Mouse (Mus musculus): ENCODE measurements around the gene Apol6. TPM values are rescaled to one million over a fixed set of nuclear protein-coding genes. Genes with fewer than 3 reads are reported as not detected.
"Not testable (repeated sequence)": the region's sequence is repeated elsewhere in the genome, so short reads cannot be mapped to it uniquely, and the experiment has no call there.

Apol6 gene
- polyA plus RNA-seq, 1 experiment from 2014 or later, result 0.06 TPM

DNA sequence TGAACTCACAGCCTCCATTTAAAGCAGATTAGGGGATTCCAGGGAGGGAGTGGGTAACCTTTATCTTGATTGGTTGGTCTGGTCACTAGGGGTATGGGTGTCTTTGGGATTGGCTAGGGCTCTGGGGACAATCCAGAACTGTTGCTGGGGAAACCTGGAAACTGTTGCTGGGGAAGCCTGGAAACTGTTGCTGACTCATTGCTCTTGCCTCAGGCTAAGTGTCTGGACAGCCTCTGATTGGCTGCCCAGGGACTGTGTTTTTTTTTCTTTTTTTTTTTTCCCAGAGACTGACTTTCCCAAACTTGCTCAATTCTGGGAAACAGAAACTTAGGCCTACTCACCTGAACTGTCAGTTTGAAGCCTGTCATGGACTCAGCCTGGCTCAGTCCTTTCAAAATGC lies 14.0 kb downstream of the Apol6 start:
- no peaks in the 10 kb centered on the region for H3K9me3 ChIP-seq
- no peak overlapping the region for H3K27ac ChIP-seq
- H3K4me1 ChIP-seq, result peaks cover 16% of the 10 kb centered on the region
- no peak overlapping the region for H3K4me3 ChIP-seq
- no peak overlapping the region for H3K4me2 ChIP-seq
- no peak for ATAC-seq (replicated peaks)
- H3K36me3 ChIP-seq (replicated peaks), result no peaks in the 10 kb centered on the region
- H3K27me3 ChIP-seq (replicated peaks), result no peaks in the 10 kb centered on the region
- H3K9ac ChIP-seq, result no peak overlapping the region

DNA sequence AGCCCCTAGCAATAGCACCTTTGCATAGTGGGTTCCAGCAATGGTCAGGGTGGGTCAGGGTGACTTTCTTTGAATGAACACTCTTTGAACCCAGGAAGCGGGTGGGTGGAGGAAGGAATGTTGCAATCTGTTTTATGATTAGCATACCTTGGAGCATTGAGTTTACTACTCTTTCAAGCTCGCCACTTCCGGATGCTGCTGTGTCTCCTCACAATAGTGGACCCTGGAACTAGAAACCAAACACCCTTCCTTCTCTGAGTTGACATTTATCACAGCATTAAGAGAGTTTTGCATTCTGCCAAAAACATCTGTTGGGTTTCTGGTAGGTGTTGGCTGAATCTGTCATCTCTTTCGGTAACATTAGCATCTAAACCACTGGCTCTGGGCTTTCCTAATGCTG lies 14.9 kb downstream of the Apol6 start:
- WGBS, result 91% methylated on average over 4 of the region's 4 CpGs

DNA sequence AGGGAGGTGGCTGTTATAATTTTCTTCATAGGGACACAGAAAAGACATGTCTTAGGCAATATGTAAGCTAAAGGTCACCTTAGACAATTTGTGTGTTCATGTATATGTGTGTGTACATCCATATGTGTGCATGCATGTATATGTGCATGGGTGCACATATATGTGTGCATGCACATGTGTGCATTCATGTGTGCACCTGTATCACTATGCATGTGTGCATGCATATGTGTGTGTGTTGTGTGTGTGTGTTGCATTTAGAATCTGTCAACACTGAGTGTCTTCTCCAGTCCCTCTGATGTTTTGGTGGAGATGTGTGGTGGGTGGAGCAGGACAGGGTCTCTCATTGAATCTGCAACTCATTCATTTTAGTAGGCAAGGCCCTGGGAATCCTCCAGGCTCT lies 18.2 kb downstream of the Apol6 start:
- H3K4me3 ChIP-seq, result no peak overlapping the region
- no peak overlapping the region for H3K9ac ChIP-seq
- H3K4me2 ChIP-seq, result no peak overlapping the region
- no peaks in the 10 kb centered on the region for H3K9me3 ChIP-seq
- no peaks in the 10 kb centered on the region for H3K36me3 ChIP-seq (replicated peaks)
- ATAC-seq (replicated peaks), result no peak
- no peaks in the 10 kb centered on the region for H3K4me1 ChIP-seq
- no peak overlapping the region for H3K27ac ChIP-seq
- H3K27me3 ChIP-seq (replicated peaks), result no peaks in the 10 kb centered on the region

More for the DNA sequence above, 14.9 kb downstream of the Apol6 start:
- not testable (repeated sequence) for H3K4me3 ChIP-seq; ATAC-seq (replicated peaks); H3K27ac ChIP-seq; H3K36me3 ChIP-seq (replicated peaks); H3K9me3 ChIP-seq; H3K9ac ChIP-seq; H3K4me2 ChIP-seq; H3K27me3 ChIP-seq (replicated peaks)
- H3K4me1 ChIP-seq, result peaks cover 16% of the 10 kb centered on the region

DNA sequence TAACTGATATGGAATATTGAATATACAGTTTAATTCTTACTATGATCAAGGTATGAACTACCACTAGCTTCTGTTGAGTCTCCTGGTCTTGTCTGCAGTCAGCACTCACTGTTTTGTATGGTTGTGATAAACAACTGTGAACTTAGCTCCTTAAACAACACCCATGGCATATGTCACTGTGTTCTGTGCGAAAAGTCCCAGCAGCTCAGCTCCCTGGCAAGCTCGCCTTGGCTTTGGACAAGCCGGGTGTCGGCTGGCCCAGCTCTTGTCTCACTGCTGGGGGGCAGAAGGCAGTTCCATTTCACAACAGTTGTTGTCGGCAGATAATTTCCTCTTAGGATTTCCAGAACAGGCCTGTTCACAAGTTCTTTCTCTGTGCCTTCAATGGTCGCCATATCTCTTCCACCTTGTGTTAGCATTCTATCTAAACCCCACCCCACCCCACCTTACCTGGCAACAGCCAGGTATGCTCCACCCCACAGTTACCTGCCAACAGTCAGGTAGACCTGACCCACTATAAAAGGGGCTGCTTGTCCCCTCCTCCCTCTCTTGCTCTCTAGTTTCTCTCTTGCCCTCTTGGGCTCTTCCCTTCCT lies 20.8 kb downstream of the Apol6 start:
- ATAC-seq (replicated peaks), result no peak
- Histone ChIP-seq H3K4me3 (no peak overlapping the region), H3K27me3 (replicated peaks) (no peaks in the 10 kb centered on the region), H3K4me2 (no peak overlapping the region), H3K4me1 (no peaks in the 10 kb centered on the region), H3K9ac (no peak overlapping the region), H3K36me3 (replicated peaks) (no peaks in the 10 kb centered on the region), H3K9me3 (no peaks in the 10 kb centered on the region), H3K27ac (no peak overlapping the region)
- 95% methylated on average over 6 of the region's 6 CpGs for WGBS

DNA sequence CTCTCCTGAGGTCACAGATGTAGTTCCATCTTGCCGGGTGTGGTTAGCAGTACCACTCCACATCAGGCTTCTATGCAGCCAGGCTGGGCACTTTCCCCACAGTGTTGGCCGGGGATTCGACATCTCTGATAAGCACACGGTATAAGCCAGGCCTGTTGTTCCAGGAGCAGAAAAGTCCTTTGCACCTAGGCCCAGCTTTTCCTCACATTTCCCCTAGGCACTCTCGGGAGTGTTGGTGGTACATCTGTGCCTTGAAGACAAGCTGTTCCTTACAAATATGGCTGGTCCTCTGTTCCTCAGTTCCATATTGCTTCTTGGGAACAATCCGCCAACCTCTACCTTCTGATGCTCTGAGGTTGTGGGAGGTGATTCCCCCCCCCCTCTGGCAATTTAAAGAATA lies 21.7 kb downstream of the Apol6 start:
- 82% methylated on average over 6 of the region's 6 CpGs for WGBS
- no peaks in the 10 kb centered on the region for H3K27me3 ChIP-seq (replicated peaks)
- H3K36me3 ChIP-seq (replicated peaks), result no peaks in the 10 kb centered on the region
- peaks cover 3% of the 10 kb centered on the region; the same call in 1 of the 2 replicates for H3K4me1 ChIP-seq
- no peak overlapping the region for H3K4me3 ChIP-seq
- H3K27ac ChIP-seq, result no peak overlapping the region
- H3K9ac ChIP-seq, result no peak overlapping the region
- H3K4me2 ChIP-seq, result no peak overlapping the region
- ATAC-seq (replicated peaks), result no peak
- H3K9me3 ChIP-seq, result no peaks in the 10 kb centered on the region

DNA sequence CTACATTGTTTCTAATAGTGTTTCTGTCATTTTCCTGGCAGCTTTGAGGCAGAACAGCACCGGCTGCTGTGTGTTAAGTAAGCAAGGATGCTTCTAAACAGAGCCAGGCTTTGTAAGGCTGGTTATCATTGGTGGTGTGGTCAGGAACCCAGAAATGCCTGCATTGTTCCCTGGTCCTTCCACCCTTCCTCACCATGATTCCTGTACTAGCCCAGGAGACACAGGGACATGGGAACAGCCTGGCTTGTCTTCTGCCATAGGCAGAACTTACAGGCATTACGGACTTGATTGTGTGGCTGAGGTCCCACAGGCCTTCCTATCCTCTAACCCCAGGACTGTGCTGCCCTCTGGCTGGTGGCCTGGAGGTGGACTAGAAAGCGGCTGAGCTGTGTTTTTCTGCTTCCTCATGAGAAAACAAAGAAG lies 23.9 kb downstream of the Apol6 start:
- H3K4me2 ChIP-seq, result no peak overlapping the region
- peaks cover 11% of the 10 kb centered on the region for H3K4me1 ChIP-seq
- no peak overlapping the region for H3K9ac ChIP-seq
- no peak for ATAC-seq (replicated peaks)
- no peaks in the 10 kb centered on the region for H3K36me3 ChIP-seq (replicated peaks)
- no peak overlapping the region for H3K27ac ChIP-seq
- no peaks in the 10 kb centered on the region for H3K27me3 ChIP-seq (replicated peaks)
- H3K4me3 ChIP-seq, result no peak overlapping the region
- H3K9me3 ChIP-seq, result no peaks in the 10 kb centered on the region
- 74% methylated on average over 3 of the region's 3 CpGs for WGBS

DNA sequence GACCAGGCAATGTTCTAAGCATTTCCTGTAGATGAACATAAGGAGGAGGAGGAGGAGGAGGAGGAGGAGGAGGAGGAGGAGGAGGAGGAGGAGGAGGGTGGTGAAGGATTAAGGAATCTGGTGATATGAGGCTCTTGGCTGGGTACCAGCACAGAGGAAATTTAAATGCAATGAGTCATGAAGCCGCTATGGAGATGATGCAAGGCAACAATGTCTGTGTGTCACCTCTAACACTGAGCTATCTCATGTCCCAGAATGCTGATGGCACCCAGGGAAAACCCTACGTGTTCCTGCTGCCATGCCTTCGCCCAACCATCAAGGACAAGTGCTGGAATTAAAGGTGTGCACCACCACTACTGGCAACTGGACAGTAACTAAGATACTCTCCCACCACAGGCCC lies 24.5 kb downstream of the Apol6 start:
- Histone ChIP-seq H3K27me3 (replicated peaks) (no peaks in the 10 kb centered on the region), H3K4me1 (peaks cover 11% of the 10 kb centered on the region), H3K4me2 (no peak overlapping the region), H3K9me3 (no peaks in the 10 kb centered on the region), H3K4me3 (no peak overlapping the region), H3K9ac (no peak overlapping the region), H3K27ac (no peak overlapping the region), H3K36me3 (replicated peaks) (no peaks in the 10 kb centered on the region)
- 87% methylated on average over 3 of the region's 3 CpGs for WGBS
- ATAC-seq (replicated peaks), result no peak

DNA sequence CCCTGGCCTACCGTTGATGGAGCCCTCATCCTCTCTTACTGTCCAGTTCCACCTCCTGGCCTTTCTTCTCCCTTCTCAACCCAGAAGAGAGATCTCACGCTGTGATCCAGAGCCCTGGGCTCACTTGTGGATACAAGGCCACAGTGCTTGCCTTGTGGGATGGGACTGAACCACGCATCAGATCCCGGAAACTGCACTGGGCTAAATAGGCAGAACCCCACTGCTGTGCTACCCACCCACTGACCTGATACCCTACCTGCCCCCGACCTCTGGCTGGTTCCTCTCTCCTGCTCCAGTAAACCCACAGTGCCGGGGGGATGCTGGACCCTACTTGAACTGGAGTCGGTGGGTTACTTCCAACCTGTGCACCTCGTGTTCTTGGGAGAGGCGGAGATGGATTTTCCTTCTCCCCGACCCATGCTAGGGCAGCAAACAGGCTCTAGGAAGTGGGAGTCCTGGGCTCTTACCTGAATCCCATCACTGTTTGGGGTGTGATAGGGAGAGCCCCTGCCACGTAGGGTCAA lies 26.3 kb downstream of the Apol6 start:
- H3K27me3 ChIP-seq (replicated peaks), result no peaks in the 10 kb centered on the region
- no peak overlapping the region for H3K9ac ChIP-seq
- H3K9me3 ChIP-seq, result no peaks in the 10 kb centered on the region
- no peak overlapping the region for H3K4me2 ChIP-seq
- ATAC-seq (replicated peaks), result no peak
- WGBS, result 88% methylated on average over 11 of the region's 11 CpGs
- peaks cover 3% of the 10 kb centered on the region; the same call in 1 of the 2 replicates for H3K36me3 ChIP-seq (replicated peaks)
- H3K4me1 ChIP-seq, result peaks cover 11% of the 10 kb centered on the region
- H3K4me3 ChIP-seq, result no peak overlapping the region
- H3K27ac ChIP-seq, result no peak overlapping the region

DNA sequence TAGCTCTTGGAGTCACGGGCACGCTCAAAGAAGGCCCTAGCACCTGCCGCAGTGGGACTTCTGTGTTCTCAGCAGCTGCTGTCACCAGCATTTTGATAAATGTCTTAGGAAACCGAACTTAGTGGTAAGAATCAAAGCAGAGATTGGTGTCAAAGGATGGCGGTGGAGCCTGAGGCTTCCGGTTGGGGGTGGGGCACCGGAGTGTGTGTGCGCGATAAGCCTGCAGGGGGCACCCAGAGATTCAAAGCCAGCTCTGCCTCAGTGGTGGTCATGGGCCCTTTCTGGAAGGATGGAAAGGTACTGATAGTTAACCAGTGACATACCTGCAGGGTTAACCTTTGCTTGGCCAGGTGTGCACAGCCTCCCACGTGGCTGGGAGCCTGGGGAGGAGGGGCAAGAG lies 27.0 kb downstream of the Apol6 start:
- H3K9ac ChIP-seq, result no peak overlapping the region
- H3K4me3 ChIP-seq, result no peak overlapping the region
- peaks cover 11% of the 10 kb centered on the region for H3K4me1 ChIP-seq
- H3K36me3 ChIP-seq (replicated peaks), result peaks cover 10% of the 10 kb centered on the region; the same call in 1 of the 2 replicates
- H3K9me3 ChIP-seq, result no peaks in the 10 kb centered on the region
- no peaks in the 10 kb centered on the region for H3K27me3 ChIP-seq (replicated peaks)
- ATAC-seq (replicated peaks), result 0 out of 2 replicates have a peak, but pooled peaks have one; percentile 61
- WGBS, result 15% methylated on average over 10 of the region's 10 CpGs
- no peak overlapping the region for H3K27ac ChIP-seq
- H3K4me2 ChIP-seq, result peak overlapping the region; percentile 24; the same call in 1 of the 2 replicates

DNA sequence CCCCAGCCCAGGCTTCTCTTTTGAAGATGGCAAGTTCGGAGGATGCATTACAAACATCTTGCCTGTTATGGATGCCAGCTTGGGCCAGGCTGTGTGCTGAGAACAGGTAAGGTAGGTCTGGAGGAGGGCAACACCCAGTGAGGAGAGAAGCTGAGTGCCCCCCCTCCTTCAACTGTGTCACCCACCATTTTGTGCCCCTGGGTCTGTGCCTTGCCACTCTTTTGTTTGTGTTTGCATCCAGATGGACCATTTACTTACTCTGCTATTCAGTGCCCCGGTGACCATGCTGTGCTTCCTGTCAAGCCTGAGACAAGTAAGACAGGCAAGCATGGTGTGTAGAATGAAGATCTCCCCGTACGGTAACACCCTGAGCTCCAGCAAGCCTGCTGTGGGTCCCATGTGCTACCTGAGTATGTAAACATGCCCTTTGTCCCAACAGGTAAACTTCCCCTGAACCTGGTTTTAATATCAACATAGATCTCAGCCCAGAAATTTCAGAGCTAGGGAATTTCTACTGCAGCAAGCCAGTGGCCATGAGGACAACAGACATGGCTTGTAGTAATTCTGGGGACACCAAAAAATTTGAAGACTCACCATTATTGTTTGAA lies 28.1 kb downstream of the Apol6 start:
- no peak overlapping the region for H3K4me3 ChIP-seq
- no peak overlapping the region for H3K4me2 ChIP-seq
- H3K27ac ChIP-seq, result no peak overlapping the region
- H3K27me3 ChIP-seq (replicated peaks), result no peaks in the 10 kb centered on the region
- H3K9me3 ChIP-seq, result no peaks in the 10 kb centered on the region
- H3K36me3 ChIP-seq (replicated peaks), result peaks cover 18% of the 10 kb centered on the region; the same call in 1 of the 2 replicates
- ATAC-seq (replicated peaks), result no peak
- peaks cover 11% of the 10 kb centered on the region for H3K4me1 ChIP-seq
- no peak overlapping the region for H3K9ac ChIP-seq
- WGBS, result 58% methylated on average over 4 of the region's 4 CpGs

DNA sequence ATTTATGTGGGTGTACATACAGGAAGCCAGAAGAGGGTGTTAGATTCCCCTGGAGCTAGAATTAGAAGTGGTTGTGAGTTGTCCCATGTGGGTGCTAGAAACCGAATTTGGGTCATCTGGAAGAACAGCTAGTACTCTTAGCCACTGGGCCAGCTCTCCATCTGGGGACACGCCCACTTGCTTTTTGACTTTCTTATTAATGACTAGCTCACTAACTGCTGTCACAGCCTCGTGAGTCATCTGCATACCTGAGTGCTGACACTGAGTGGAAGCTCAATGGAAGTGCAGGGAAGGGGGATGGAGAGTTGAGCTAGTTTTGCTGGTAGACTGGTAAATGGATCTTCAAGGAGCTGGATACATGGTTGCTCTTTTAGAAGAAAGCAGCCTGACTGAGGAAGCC lies 32.0 kb downstream of the Apol6 start:
- peaks cover 25% of the 10 kb centered on the region; the same call in 1 of the 2 replicates for H3K36me3 ChIP-seq (replicated peaks)
- 89% methylated on average over 3 of the region's 3 CpGs for whole genome bisulfite sequencing
- no peak overlapping the region for H3K27ac ChIP-seq
- peaks cover 11% of the 10 kb centered on the region for H3K4me1 ChIP-seq
- no peak overlapping the region for H3K4me2 ChIP-seq
- H3K27me3 ChIP-seq (replicated peaks), result no peaks in the 10 kb centered on the region
- no peak overlapping the region for H3K9ac ChIP-seq
- H3K9me3 ChIP-seq, result no peaks in the 10 kb centered on the region
- ATAC-seq (replicated peaks), result no peak
- H3K4me3 ChIP-seq, result no peak overlapping the region

DNA sequence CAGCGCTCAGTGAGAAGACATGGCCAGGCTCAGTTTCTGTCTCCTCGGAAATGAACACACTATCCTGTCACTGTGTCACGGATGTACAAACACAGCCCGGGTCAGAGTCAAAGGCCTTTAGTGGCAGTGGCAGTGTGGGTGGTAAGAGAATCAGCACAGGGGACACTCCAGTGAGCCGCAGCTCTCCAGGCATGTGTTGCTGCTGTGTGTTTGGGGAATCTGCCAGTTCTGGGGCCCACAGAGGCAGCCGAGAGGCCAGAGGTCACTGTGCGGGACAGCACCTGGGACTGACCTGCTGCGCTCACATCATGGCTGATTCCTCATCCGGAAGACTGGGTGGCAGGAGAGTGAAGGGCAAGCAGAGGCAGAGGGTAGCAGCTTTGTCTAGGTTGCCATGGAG lies 33.4 kb downstream of the Apol6 start:
- H3K27ac ChIP-seq, result no peak overlapping the region
- no peak overlapping the region for H3K9ac ChIP-seq
- H3K36me3 ChIP-seq (replicated peaks), result peaks cover 27% of the 10 kb centered on the region; the same call in 1 of the 2 replicates
- H3K27me3 ChIP-seq (replicated peaks), result no peaks in the 10 kb centered on the region
- no peak overlapping the region for H3K4me3 ChIP-seq
- ATAC-seq (replicated peaks), result no peak
- WGBS, result 90% methylated on average over 9 of the region's 9 CpGs
- H3K4me1 ChIP-seq, result 0 out of 2 replicates have a peak, but pooled peaks cover 6% of the 10 kb centered on the region
- H3K4me2 ChIP-seq, result no peak overlapping the region
- H3K9me3 ChIP-seq, result no peaks in the 10 kb centered on the region

DNA sequence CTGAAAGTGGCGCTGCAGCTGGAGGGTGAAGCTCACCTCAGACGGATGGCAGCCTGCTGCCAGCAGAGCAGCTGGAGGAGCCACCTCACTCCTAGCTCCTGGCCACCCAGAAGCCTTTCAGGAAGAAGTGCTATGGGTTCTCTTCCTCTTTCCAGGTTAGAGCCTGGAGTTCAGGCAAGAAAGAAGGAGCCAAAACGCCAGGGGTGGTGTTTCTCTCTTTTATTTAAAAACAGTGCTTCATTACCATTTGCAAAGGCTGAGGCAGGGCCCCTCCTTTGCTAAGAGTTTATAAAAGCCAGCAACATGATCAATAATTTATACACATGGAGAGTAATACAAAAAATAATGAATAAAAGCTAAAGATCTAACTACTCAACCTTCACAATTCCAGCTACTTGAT lies 34.3 kb downstream of the Apol6 start:
- no peaks in the 10 kb centered on the region for H3K27me3 ChIP-seq (replicated peaks)
- peaks cover 27% of the 10 kb centered on the region; the same call in 1 of the 2 replicates for H3K36me3 ChIP-seq (replicated peaks)
- H3K27ac ChIP-seq, result no peak overlapping the region
- H3K4me1 ChIP-seq, result 0 out of 2 replicates have a peak, but pooled peaks cover 6% of the 10 kb centered on the region
- no peak overlapping the region for H3K9ac ChIP-seq
- 59% methylated on average over 3 of the region's 3 CpGs for WGBS
- no peak for ATAC-seq (replicated peaks)
- H3K4me3 ChIP-seq, result no peak overlapping the region
- H3K4me2 ChIP-seq, result no peak overlapping the region
- H3K9me3 ChIP-seq, result no peaks in the 10 kb centered on the region

All from midbrain, embryonic 15.5 days (tissue).